ENCODE assay signal across 21 mouse cellular contexts in the genomic region with DNA sequence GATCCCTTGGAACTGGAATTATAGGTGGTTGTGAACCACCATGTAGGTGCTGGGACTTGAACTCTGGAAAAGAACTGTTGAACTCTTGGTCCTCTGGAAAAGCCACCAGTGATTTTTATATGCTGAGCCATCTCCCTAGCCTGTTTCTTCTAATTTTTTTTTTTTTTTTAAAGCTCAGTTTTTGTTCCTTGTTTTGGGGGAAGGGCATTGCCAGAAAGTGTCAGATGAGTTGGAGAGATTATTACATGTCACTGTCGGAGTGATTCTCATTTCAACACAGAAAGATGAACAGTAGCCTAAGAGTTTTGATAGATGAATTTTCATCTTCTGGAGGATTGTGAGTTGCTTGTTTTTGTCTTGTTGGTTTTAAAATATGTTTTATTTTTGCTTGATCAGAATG.
"Had no signal": no experiment of that assay in that cellular context is flagged by ENCODE, and none has a peak within 500 bp of the region (broad histone marks: within the 10 kb centered on the region; RNA-seq: fewer than 3 reads in every experiment).

No protein-coding gene starts in this region.

- H3K9ac ChIP-seq: liver, embryonic 15.5 days; liver, postnatal 0 days; lung, embryonic 15.5 days; midbrain, embryonic 12.5 days; neural tube, embryonic 13.5 days; neural tube, embryonic 15.5 days; stomach, embryonic 15.5 days had no signal

- H3K4me3 ChIP-seq: liver, embryonic 15.5 days; lung, embryonic 15.5 days; midbrain, embryonic 10.5 days; midbrain, embryonic 12.5 days; myocyte; neural tube, embryonic 13.5 days; neural tube, embryonic 15.5 days; stomach, embryonic 15.5 days had no signal

- H3K27me3 ChIP-seq: liver, embryonic 15.5 days; lung, embryonic 15.5 days; midbrain, embryonic 12.5 days; neural tube, embryonic 13.5 days; neural tube, embryonic 15.5 days; stomach, embryonic 15.5 days had no signal

- DNase-seq: liver, postnatal 0 days; lung, adult 2 months; lung, postnatal 14 days; lung, postnatal 36 days; midbrain, embryonic 14.5 days; retina, postnatal 1 day; right cerebral cortex, adult 18-20 months; thymus, adult 2 months; thymus, postnatal 36 days had no signal

- ATAC-seq: liver, postnatal 0 days; lung, postnatal 0 days; midbrain, embryonic 16.5 days had no signal

- H3K4me1 ChIP-seq: midbrain, embryonic 12.5 days; stomach, embryonic 15.5 days had no signal

- H3K27ac ChIP-seq: liver, embryonic 15.5 days; lung, embryonic 15.5 days; macrophage; midbrain, embryonic 10.5 days; midbrain, embryonic 12.5 days; neural tube, embryonic 13.5 days; neural tube, embryonic 15.5 days; stomach, embryonic 15.5 days; stomach, postnatal 0 days had no signal

- H3K4me2 ChIP-seq: liver, embryonic 15.5 days; lung, embryonic 15.5 days; midbrain, embryonic 12.5 days; neural tube, embryonic 13.5 days; neural tube, embryonic 15.5 days; stomach, embryonic 15.5 days had no signal

- H3K9me3 ChIP-seq: liver, embryonic 15.5 days; lung, embryonic 15.5 days; midbrain, embryonic 10.5 days; midbrain, embryonic 12.5 days; neural tube, embryonic 13.5 days; neural tube, embryonic 15.5 days; stomach, embryonic 15.5 days had no signal

- H3K36me3 ChIP-seq: lung, embryonic 15.5 days; midbrain, embryonic 10.5 days; midbrain, embryonic 12.5 days; neural tube, embryonic 13.5 days; neural tube, embryonic 15.5 days; stomach, embryonic 15.5 days had no signal
